Mouse (Mus musculus): Measurements from ENCODE around the gene Cbln1.

- no peak for TF ChIP-seq CTCF (IDR thresholded peaks at IDR 0.05; ENCODE audit: extremely low read depth, insufficient read depth, insufficient read length, insufficient replicate concordance)
- no peak for TF ChIP-seq POLR2A (IDR thresholded peaks at IDR 0.05; ENCODE audit: low read depth, low read length)
These were observed 2.2 kb downstream of the Cbln1 start for GRCm38 (mm10) chr8:87469931-87470833.

Data from spleen, adult 2 months (tissue).